Mouse (Mus musculus) CH12.LX (cell line): Measurements from ENCODE around the gene Chrne. TPM values are rescaled to one million over a fixed set of nuclear protein-coding genes. Genes with fewer than 3 reads are reported as not detected.

Source experiments
- DNase-seq: peaks from one replicate; pipeline ENCODE4 v3.0.0-alpha.2; 2013; ENCODE audit errors: extremely low read depth
- H3K27ac ChIP-seq: 2 replicates; pipeline ENCODE4 v1.5.1; 2012; ENCODE audit warnings: low read depth, mild to moderate bottlenecking, control low read depth, moderate library complexity; ENCODE audit not compliant: insufficient read depth
- H3K27me3 ChIP-seq: replicated peaks from 2 replicates; pipeline ENCODE3; 2012; ENCODE audit warnings: inconsistent platforms
- H3K36me3 ChIP-seq, 2 experiments: replicated peaks in 1 of 2; 2 replicates each; pipeline versions ENCODE3 to v1.6.1; 2012; ENCODE audit warnings: inconsistent platforms in 1 of 2, low read length in 1 of 2, mild to moderate bottlenecking in 1 of 2, mixed read lengths in 1 of 2, moderate library complexity in 1 of 2; ENCODE audit not compliant: control insufficient read depth in 1 of 2, insufficient read depth in 1 of 2
- H3K4me1 ChIP-seq, 2 experiments: 2 replicates each; pipeline ENCODE4 v1.6.1; 2012; ENCODE audit warnings: inconsistent platforms in 1 of 2, moderate library complexity in 1 of 2; ENCODE audit not compliant: insufficient read depth in 2 of 2, control insufficient read depth in 1 of 2
- H3K4me2 ChIP-seq: 2 replicates; pipeline ENCODE4 v1.6.1; 2012; ENCODE audit warnings: low read depth, mild to moderate bottlenecking, control low read depth; ENCODE audit not compliant: poor library complexity, insufficient read depth, severe bottlenecking
- H3K4me3 ChIP-seq, 3 experiments: fragments of 150-350 bp in 1 of 3; sonication (generic) in 1 of 3; replicated peaks in 1 of 3; 2 replicates each; pipeline versions ENCODE3 to v1.5.1; 2011 to 2012; ENCODE audit warnings: low read depth in 2 of 3, low read length in 2 of 3, mild to moderate bottlenecking in 2 of 3, moderate library complexity in 2 of 3, control low read depth in 1 of 3, improper control_type of control experiment in 1 of 3, inconsistent platforms in 1 of 3, mixed read lengths in 1 of 3; ENCODE audit not compliant: poor library complexity in 1 of 3
- H3K79me2 ChIP-seq: replicated peaks from 2 replicates; pipeline ENCODE4 v1.6.1; 2012; ENCODE audit warnings: mild to moderate bottlenecking, moderate library complexity; ENCODE audit not compliant: control insufficient read depth, poor library complexity, insufficient read depth, severe bottlenecking; ENCODE audit errors: extremely low read depth
- H3K9ac ChIP-seq: 2 replicates; pipeline ENCODE4 v1.6.1; 2012; ENCODE audit warnings: low read depth, mild to moderate bottlenecking, control low read depth, moderate library complexity; ENCODE audit not compliant: insufficient read depth
- H3K9me3 ChIP-seq: replicated peaks from 2 replicates; pipeline ENCODE3; 2012; ENCODE audit warnings: low read length, inconsistent platforms, mixed read lengths
- CHD1 ChIP-seq: IDR thresholded peaks from 2 replicates; pipeline ENCODE4 v1.6.1; 2012; ENCODE audit warnings: low read depth, low read length, improper control_type of control experiment, inconsistent platforms
- CHD2 ChIP-seq: IDR thresholded peaks from 2 replicates; pipeline ENCODE4 v1.6.1; 2011; ENCODE audit warnings: low read length, improper control_type of control experiment
- CTCF ChIP-seq, 2 experiments: IDR thresholded peaks in 1 of 2; conservative IDR thresholded peaks in 1 of 2; 2 replicates each; pipeline ENCODE4 v1.5.1; 2011 to 2012; ENCODE audit warnings: low read depth in 2 of 2, low read length in 2 of 2, improper control_type of control experiment in 1 of 2, inconsistent platforms in 1 of 2, mild to moderate bottlenecking in 1 of 2, moderate library complexity in 1 of 2
- E2F4 ChIP-seq: IDR thresholded peaks from 2 replicates; pipeline ENCODE4 v1.6.1; 2011; ENCODE audit warnings: low read depth, low read length, improper control_type of control experiment; ENCODE audit not compliant: insufficient replicate concordance
- ETS1 ChIP-seq: conservative IDR thresholded peaks from 2 replicates; pipeline ENCODE4 v1.6.1; 2012; ENCODE audit warnings: low read depth, mild to moderate bottlenecking, inconsistent platforms, low read length, improper control_type of control experiment, moderate library complexity
- GABPA ChIP-seq: IDR thresholded peaks from 2 replicates; pipeline ENCODE4 v1.6.1; 2012; ENCODE audit warnings: low read depth, low read length, improper control_type of control experiment, inconsistent platforms; ENCODE audit not compliant: insufficient replicate concordance
- JUN ChIP-seq: IDR thresholded peaks from 2 replicates; pipeline ENCODE4 v1.6.1; 2011; ENCODE audit warnings: low read depth, mild to moderate bottlenecking, low read length, improper control_type of control experiment, moderate library complexity; ENCODE audit not compliant: insufficient read depth
- JUND ChIP-seq: conservative IDR thresholded peaks from 2 replicates; pipeline ENCODE4 v1.6.1; 2011; ENCODE audit warnings: low read depth, low read length, improper control_type of control experiment
- KAT2A ChIP-seq: IDR thresholded peaks from 2 replicates; pipeline ENCODE4 v1.6.1; 2012; ENCODE audit warnings: low read length, improper control_type of control experiment, inconsistent platforms; ENCODE audit not compliant: insufficient replicate concordance
- MAX ChIP-seq: IDR thresholded peaks from 2 replicates; pipeline ENCODE4 v1.6.1; 2011; ENCODE audit warnings: low read length, improper control_type of control experiment
- MEF2A ChIP-seq: IDR thresholded peaks from 2 replicates; pipeline ENCODE4 v1.6.1; 2014; ENCODE audit warnings: low read depth, mild to moderate bottlenecking, inconsistent platforms, low read length, improper control_type of control experiment, borderline replicate concordance
- NELFE ChIP-seq: IDR thresholded peaks from 2 replicates; pipeline ENCODE4 v1.6.1; 2011; ENCODE audit warnings: low read depth, low read length, improper control_type of control experiment
- NRF1 ChIP-seq: IDR thresholded peaks from 2 replicates; pipeline ENCODE4 v1.6.1; 2014; ENCODE audit warnings: low read depth, mild to moderate bottlenecking, inconsistent platforms, low read length, improper control_type of control experiment, moderate library complexity
- POLR2A ChIP-seq: IDR thresholded peaks from 2 replicates; pipeline ENCODE4 v1.6.1; 2011; ENCODE audit warnings: low read depth, mild to moderate bottlenecking, improper control_type of control experiment, low read length
- POLR2AphosphoS2 ChIP-seq: IDR thresholded peaks from 2 replicates; pipeline ENCODE4 v1.6.1; 2011; ENCODE audit warnings: low read depth, low read length, improper control_type of control experiment
- RAD21 ChIP-seq: IDR thresholded peaks from 2 replicates; pipeline ENCODE4 v1.6.1; 2011; ENCODE audit warnings: low read depth, mild to moderate bottlenecking, low read length, improper control_type of control experiment, moderate library complexity
- SMC3 ChIP-seq: IDR thresholded peaks from 2 replicates; pipeline ENCODE4 v1.6.1; 2011; ENCODE audit warnings: low read depth, low read length, improper control_type of control experiment
- TCF12 ChIP-seq: IDR thresholded peaks from 2 replicates; pipeline ENCODE4 v1.6.1; 2014; ENCODE audit warnings: low read depth, mild to moderate bottlenecking, inconsistent platforms, low read length, improper control_type of control experiment
- UBTF ChIP-seq: IDR thresholded peaks from 2 replicates; pipeline ENCODE4 v1.6.1; 2012; ENCODE audit warnings: low read depth, mild to moderate bottlenecking, inconsistent platforms, low read length, improper control_type of control experiment, moderate library complexity
- USF2 ChIP-seq: conservative IDR thresholded peaks from 2 replicates; pipeline ENCODE4 v1.6.1; 2011; ENCODE audit warnings: low read depth, low read length, improper control_type of control experiment
- ZC3H11A ChIP-seq: IDR thresholded peaks from 2 replicates; pipeline ENCODE4 v1.6.1; 2012; ENCODE audit warnings: low read depth, mild to moderate bottlenecking, inconsistent platforms, low read length, improper control_type of control experiment
- ZKSCAN1 ChIP-seq: IDR thresholded peaks from 2 replicates; pipeline ENCODE4 v1.6.1; 2012; ENCODE audit warnings: low read depth, inconsistent platforms, low read length, improper control_type of control experiment, borderline replicate concordance
- ZMIZ1 ChIP-seq: IDR thresholded peaks from 2 replicates; pipeline ENCODE4 v1.6.1; 2012; ENCODE audit warnings: low read depth, mild to moderate bottlenecking, inconsistent platforms, low read length, improper control_type of control experiment
- ZNF384 ChIP-seq: IDR thresholded peaks from 2 replicates; pipeline ENCODE4 v1.6.1; 2012; ENCODE audit warnings: low read depth, low read length, improper control_type of control experiment, inconsistent platforms
- dilution Hi-C: fragments of 300-500 bp; cut with MboI; formaldehyde crosslinking; loops from 2 replicates; pipeline ENCODE4 v1.14.3; 2020; ENCODE audit warnings: low sequenced_read_pairs; ENCODE audit not compliant: extremely low pct_unique_long_range_greater_than_20kb, extremely low pct_ligation_motif_present
- in situ Hi-C: fragments of 300-500 bp; cut with MboI; formaldehyde crosslinking; loops from 3 replicates; pipeline ENCODE4 v1.14.3; 2019; ENCODE audit warnings: low sequenced_read_pairs, low pct_ligation_motif_present, low pct_unique_long_range_greater_than_20kb, mixed read lengths
- polyA plus RNA-seq: library from polyadenylated mRNA; unstranded; fragments of >175 nt; gene quantifications from 2 replicates; pipeline ENCODE4 v1.2.1, GENCODE M21; 2012; ENCODE audit warnings: low read depth; ENCODE audit not compliant: insufficient read length
- total RNA-seq, 2 experiments: library from RNA; depleted of rRNA; stranded (reverse); fragments of 300-350 nt in 1 of 2; fragments of >200 nt in 1 of 2; gene quantifications; 2 replicates each; pipeline ENCODE4 v1.2.3; 2012 to 2014

The Chrne gene
- total and polyA plus RNA-seq, 3 experiments = not detected

GRCm38 (mm10) chr11:70660571-70660970 lies 41.6 kb upstream of the Chrne start:
- in situ Hi-C loops = no loop called here

GRCm38 (mm10) chr11:70658942-70659341 lies 39.9 kb upstream of the Chrne start:
- Histone ChIP-seq H3K4me2 (no peak overlapping the region), H3K27me3 (no peaks in the 10 kb centered on the region), H3K9me3 (no peaks in the 10 kb centered on the region), H3K4me3 (no peak overlapping the region), H3K9ac (no peak overlapping the region), H3K79me2 (peaks cover 5% of the 10 kb centered on the region), H3K27ac (no peak overlapping the region), H3K4me1 (peaks cover 7 to 26% of the 10 kb centered on the region in 2 experiments), H3K36me3 (peaks cover 23 to 54% of the 10 kb centered on the region in 2 experiments)
- in situ Hi-C loops = no loop called here
- TF ChIP-seq ETS1 (no peak), USF2 (no peak), JUN (no peak), POLR2AphosphoS2 (no peak), KAT2A (no peak), POLR2A (no peak), ZNF384 (no peak), SMC3 (no peak), GABPA (no peak), ZKSCAN1 (no peak), TCF12 (no peak), CHD1 (no peak), CTCF (conservative IDR thresholded peaks at IDR 0.05 in 1 of 2, IDR thresholded peaks at IDR 0.05 in 1 of 2; ENCODE audit: low read depth in 2 of 2, low read length in 2 of 2) (no peak), CHD2 (no peak), MEF2A (no peak), ZC3H11A (no peak), JUND (no peak)
- dilution Hi-C loops = no loop called here
- no peak for DNase-seq

More at GRCm38 (mm10) chr11:70660571-70660970, 41.6 kb upstream of the Chrne start:
- dilution Hi-C loops = no loop called here
- H3K4me2 ChIP-seq = no peak overlapping the region
- no peaks in the 10 kb centered on the region for H3K79me2 ChIP-seq
- no peak overlapping the region for H3K9ac ChIP-seq
- H3K9me3 ChIP-seq = no peaks in the 10 kb centered on the region
- H3K27ac ChIP-seq = no peak overlapping the region
- TF ChIP-seq POLR2A (no peak), ZKSCAN1 (no peak), E2F4 (no peak), CTCF (conservative IDR thresholded peaks at IDR 0.05 in 1 of 2, IDR thresholded peaks at IDR 0.05 in 1 of 2; ENCODE audit: low read depth in 2 of 2, low read length in 2 of 2) (no peak), NRF1 (no peak), MAX (no peak), JUN (no peak), ZMIZ1 (no peak), SMC3 (no peak), NELFE (no peak), MEF2A (no peak), UBTF (no peak), GABPA (no peak), RAD21 (no peak)
- DNase-seq = no peak
- no peaks in the 10 kb centered on the region for H3K27me3 ChIP-seq
- peaks cover 38 to 70% of the 10 kb centered on the region in 2 experiments for H3K36me3 ChIP-seq
- no peak overlapping the region for H3K4me3 ChIP-seq
- H3K4me1 ChIP-seq = peaks cover 7 to 26% of the 10 kb centered on the region in 2 experiments
